Mouse (Mus musculus) liver, embryonic 16.5 days (tissue): ENCODE data around the gene Git1. TPM values are rescaled to one million over a fixed set of nuclear protein-coding genes. Genes with fewer than 3 reads are reported as not detected.

Experiments used
- ATAC-seq: fragments of 200-750 bp; cut with Nextera tagmentation; 2 replicates; pipeline ENCODE4 v1.8.0; 2017; ENCODE audit warnings: low read depth, mild to moderate bottlenecking, moderate number of reproducible peaks, moderate library complexity
- H3K27ac ChIP-seq: fragments of 300-500 bp; sonication (generic); 2 replicates; pipeline ENCODE4 v1.5.1; 2014; ENCODE audit warnings: mild to moderate bottlenecking, low read length
- H3K27me3 ChIP-seq: fragments of 300-500 bp; sonication (generic); 2 replicates; pipeline ENCODE4 v1.6.1; 2014; ENCODE audit warnings: low read depth, low read length, mixed read lengths; ENCODE audit not compliant: control insufficient read depth, insufficient read depth
- H3K36me3 ChIP-seq: fragments of 300-500 bp; sonication (generic); 2 replicates; pipeline ENCODE4 v1.6.1; 2014; ENCODE audit warnings: mild to moderate bottlenecking; ENCODE audit not compliant: control insufficient read depth, insufficient read depth
- H3K4me1 ChIP-seq: fragments of 300-500 bp; sonication (generic); 2 replicates; pipeline ENCODE4 v1.6.1; 2014; ENCODE audit warnings: low read depth, low read length, mixed read lengths; ENCODE audit not compliant: control insufficient read depth
- H3K4me2 ChIP-seq: fragments of 300-500 bp; sonication (generic); 2 replicates; pipeline ENCODE4 v1.6.1; 2014; ENCODE audit warnings: low read depth, low read length, mixed read lengths
- H3K4me3 ChIP-seq: fragments of 300-500 bp; sonication (generic); 2 replicates; pipeline ENCODE4 v1.5.1; 2014; ENCODE audit warnings: low read depth, mild to moderate bottlenecking, low read length
- H3K9ac ChIP-seq: fragments of 300-500 bp; sonication (generic); 2 replicates; pipeline ENCODE4 v1.6.1; 2014; ENCODE audit warnings: low read depth, low read length
- H3K9me3 ChIP-seq: fragments of 300-500 bp; sonication (generic); replicated peaks from 2 replicates; pipeline ENCODE4 v1.6.1; 2016; ENCODE audit warnings: low read length; ENCODE audit not compliant: control insufficient read depth
- WGBS: fragments of 180-500 bp; shearing (Covaris S2); extraction: QIAGEN DNeasy Blood & Tissue Kit; methylation state at CpG from one replicate; pipeline ENCODE4 v1.1.7; 2014; ENCODE audit not compliant: insufficient replicate concordance; 5-methylcytosine and 5-hydroxymethylcytosine counted together
- polyA plus RNA-seq: library from polyadenylated mRNA; unstranded; fragments of >200 nt; fragmentation: Nextera tagmentation; extraction: Ambion mirVana; gene quantifications from 2 replicates; pipeline ENCODE4 v1.2.1, GENCODE M21; 2015

The Git1 gene
- polyA plus RNA-seq, 1 experiment from 2014 or later, result 1.5 TPM

- H3K27me3 ChIP-seq, result peaks cover 16% of the 10 kb centered on the region
- H3K36me3 ChIP-seq, result no peaks in the 10 kb centered on the region
- H3K9me3 ChIP-seq, result no peaks in the 10 kb centered on the region
- WGBS, result 62% methylated on average over 6 of the region's 6 CpGs
- no peak overlapping the region; the same call in 1 of the 2 replicates for H3K27ac ChIP-seq
- no peak overlapping the region for H3K4me3 ChIP-seq
- peaks cover 59% of the 10 kb centered on the region for H3K4me1 ChIP-seq
- H3K9ac ChIP-seq, result no peak overlapping the region
- 0 out of 2 replicates have a peak overlapping the region, but pooled peaks have one; percentile 93 for H3K4me2 ChIP-seq
- no peak for ATAC-seq
These were observed 1.4 kb downstream of the Git1 start for GRCm38 (mm10) chr11:77494782-77495181.

GRCm38 (mm10) chr11:77495507-77495906, 2.1 kb downstream of the Git1 start:
- peaks cover 9% of the 10 kb centered on the region for H3K27me3 ChIP-seq
- no peak overlapping the region for H3K4me2 ChIP-seq
- H3K9me3 ChIP-seq, result no peaks in the 10 kb centered on the region
- ATAC-seq, result no peak
- no peak overlapping the region for H3K4me3 ChIP-seq
- no peak overlapping the region for H3K9ac ChIP-seq
- H3K4me1 ChIP-seq, result peaks cover 58% of the 10 kb centered on the region
- peak overlapping the region; percentile 23; the same call in 1 of the 2 replicates for H3K27ac ChIP-seq
- H3K36me3 ChIP-seq, result no peaks in the 10 kb centered on the region

- no peaks in the 10 kb centered on the region for H3K27me3 ChIP-seq
- 42% methylated on average over 6 of the region's 6 CpGs for WGBS
- H3K9me3 ChIP-seq, result no peaks in the 10 kb centered on the region
- H3K27ac ChIP-seq, result no peak overlapping the region
- no peak overlapping the region for H3K4me3 ChIP-seq
- no peak overlapping the region for H3K9ac ChIP-seq
- no peak overlapping the region for H3K4me2 ChIP-seq
- ATAC-seq, result no peak
- peaks cover 40% of the 10 kb centered on the region for H3K4me1 ChIP-seq
- no peaks in the 10 kb centered on the region for H3K36me3 ChIP-seq
These were observed 4.0 kb downstream of the Git1 start for GRCm38 (mm10) chr11:77497341-77497756.

DNA sequence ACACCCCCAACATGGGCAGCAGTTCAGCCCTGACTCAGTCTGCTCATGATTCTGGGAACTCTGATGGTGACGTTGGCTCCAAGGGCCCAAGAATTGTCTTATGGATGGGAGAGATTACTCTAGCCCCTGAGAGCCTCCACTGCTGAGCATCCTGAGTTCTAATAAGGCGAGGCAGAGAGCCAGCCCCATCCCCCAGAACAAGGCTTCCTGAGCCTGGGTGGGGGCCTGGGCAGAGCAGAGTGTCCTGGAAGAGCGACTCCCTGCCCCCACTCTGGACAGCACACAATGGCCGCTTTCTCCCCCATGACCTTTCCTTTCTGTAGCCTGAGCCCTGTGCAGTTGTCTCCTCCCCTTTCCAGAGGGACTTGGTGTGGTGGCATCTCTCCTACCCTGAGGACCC, 4.5 kb downstream of the Git1 start:
- H3K9ac ChIP-seq, result no peak overlapping the region
- no peak overlapping the region for H3K4me3 ChIP-seq
- whole genome bisulfite sequencing, result 61% methylated on average over 4 of the region's 4 CpGs
- H3K27me3 ChIP-seq, result no peaks in the 10 kb centered on the region
- ATAC-seq, result no peak
- H3K27ac ChIP-seq, result no peak overlapping the region
- peaks cover 36% of the 10 kb centered on the region for H3K4me1 ChIP-seq
- H3K4me2 ChIP-seq, result no peak overlapping the region
- no peaks in the 10 kb centered on the region for H3K36me3 ChIP-seq
- no peaks in the 10 kb centered on the region for H3K9me3 ChIP-seq

DNA sequence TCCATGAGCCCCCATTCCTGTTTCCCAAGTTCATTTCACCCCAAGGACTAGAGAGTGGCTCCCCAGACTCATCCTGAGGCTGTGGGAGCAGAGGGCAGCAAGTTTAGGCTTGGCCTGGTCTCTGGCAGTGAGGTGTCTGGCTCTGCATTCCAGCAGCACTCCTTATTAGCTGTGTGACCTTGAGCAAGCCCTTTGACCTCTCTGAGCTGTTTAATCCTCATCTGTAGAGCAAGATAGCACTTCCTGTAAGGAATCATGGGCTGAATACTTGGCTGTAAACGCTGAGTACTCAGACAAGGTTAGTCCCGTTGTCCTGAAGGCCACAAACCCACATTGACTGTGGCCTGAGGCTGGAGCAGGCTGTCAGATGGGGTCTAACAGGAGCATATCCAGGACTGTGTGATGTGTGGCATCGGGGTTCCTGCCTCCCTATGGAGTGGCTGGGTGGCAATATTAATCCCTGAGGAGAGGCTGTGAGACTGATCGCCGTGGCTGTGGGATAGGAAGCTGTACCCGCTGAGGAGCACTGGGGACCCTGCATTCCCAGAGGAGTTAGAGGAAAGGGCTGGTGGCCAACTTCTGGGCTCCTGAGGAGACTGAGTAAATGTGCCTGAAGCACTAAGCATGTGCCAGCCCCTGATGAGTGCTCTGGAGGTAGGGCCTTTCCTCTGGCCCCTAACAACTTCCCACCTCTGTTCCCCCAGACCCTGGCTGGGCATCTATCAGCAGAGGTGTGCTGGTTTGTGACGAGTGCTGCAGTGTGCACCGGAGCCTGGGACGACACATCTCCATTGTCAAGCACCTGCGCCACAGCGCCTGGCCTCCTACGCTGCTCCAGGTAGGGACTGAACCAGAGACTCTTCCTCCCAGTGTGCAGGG, 5.1 kb downstream of the Git1 start:
- Histone ChIP-seq H3K4me2 (no peak overlapping the region), H3K27ac (no peak overlapping the region), H3K4me3 (no peak overlapping the region), H3K9me3 (no peaks in the 10 kb centered on the region), H3K4me1 (peaks cover 36% of the 10 kb centered on the region), H3K27me3 (no peaks in the 10 kb centered on the region), H3K36me3 (no peaks in the 10 kb centered on the region; the same call in 1 of the 2 replicates), H3K9ac (no peak overlapping the region)
- ATAC-seq, result no peak
- 80% methylated on average over 12 of the region's 12 CpGs for WGBS

GRCm38 (mm10) chr11:77499354-77499753, 6.0 kb downstream of the Git1 start:
- Histone ChIP-seq H3K27me3 (no peaks in the 10 kb centered on the region), H3K27ac (no peak overlapping the region), H3K36me3 (peaks cover under 1% of the 10 kb centered on the region; the same call in 1 of the 2 replicates), H3K4me2 (no peak overlapping the region), H3K9ac (no peak overlapping the region), H3K4me3 (no peak overlapping the region), H3K4me1 (peaks cover 28% of the 10 kb centered on the region), H3K9me3 (no peaks in the 10 kb centered on the region)
- WGBS, result 84% methylated on average over 7 of the region's 7 CpGs
- ATAC-seq, result no peak

GRCm38 (mm10) chr11:77500361-77501325, 7.3 kb downstream of the Git1 start:
- H3K4me2 ChIP-seq, result no peak overlapping the region
- H3K4me3 ChIP-seq, result no peak overlapping the region
- ATAC-seq, result no peak
- 79% methylated on average over 17 of the region's 17 CpGs for WGBS
- H3K9me3 ChIP-seq, result no peaks in the 10 kb centered on the region
- H3K36me3 ChIP-seq, result peaks cover 9% of the 10 kb centered on the region; the same call in 1 of the 2 replicates
- no peaks in the 10 kb centered on the region for H3K27me3 ChIP-seq
- H3K4me1 ChIP-seq, result peaks cover 17% of the 10 kb centered on the region
- no peak overlapping the region for H3K27ac ChIP-seq
- no peak overlapping the region for H3K9ac ChIP-seq

- no peak for ATAC-seq
- 15% methylated on average over 5 of the region's 5 CpGs for WGBS
These were observed 8.0 kb downstream of the Git1 start for GRCm38 (mm10) chr11:77501392-77501791.

More at GRCm38 (mm10) chr11:77501392-77501791, 8.0 kb downstream of the Git1 start:
- H3K9me3 ChIP-seq, result no peaks in the 10 kb centered on the region
- H3K4me3 ChIP-seq, result no peak overlapping the region
- H3K27me3 ChIP-seq, result no peaks in the 10 kb centered on the region
- no peak overlapping the region for H3K27ac ChIP-seq
- H3K9ac ChIP-seq, result no peak overlapping the region
- H3K36me3 ChIP-seq, result peaks cover 9% of the 10 kb centered on the region; the same call in 1 of the 2 replicates
- peaks cover 14% of the 10 kb centered on the region for H3K4me1 ChIP-seq
- no peak overlapping the region for H3K4me2 ChIP-seq
